Mouse (Mus musculus): ENCODE measurements around the gene Asb6. TPM values are rescaled to one million over a fixed set of nuclear protein-coding genes. Genes with fewer than 3 reads are reported as not detected.

Gene Asb6
- polyA plus RNA-seq, 1 experiment = 16.3 TPM

DNA sequence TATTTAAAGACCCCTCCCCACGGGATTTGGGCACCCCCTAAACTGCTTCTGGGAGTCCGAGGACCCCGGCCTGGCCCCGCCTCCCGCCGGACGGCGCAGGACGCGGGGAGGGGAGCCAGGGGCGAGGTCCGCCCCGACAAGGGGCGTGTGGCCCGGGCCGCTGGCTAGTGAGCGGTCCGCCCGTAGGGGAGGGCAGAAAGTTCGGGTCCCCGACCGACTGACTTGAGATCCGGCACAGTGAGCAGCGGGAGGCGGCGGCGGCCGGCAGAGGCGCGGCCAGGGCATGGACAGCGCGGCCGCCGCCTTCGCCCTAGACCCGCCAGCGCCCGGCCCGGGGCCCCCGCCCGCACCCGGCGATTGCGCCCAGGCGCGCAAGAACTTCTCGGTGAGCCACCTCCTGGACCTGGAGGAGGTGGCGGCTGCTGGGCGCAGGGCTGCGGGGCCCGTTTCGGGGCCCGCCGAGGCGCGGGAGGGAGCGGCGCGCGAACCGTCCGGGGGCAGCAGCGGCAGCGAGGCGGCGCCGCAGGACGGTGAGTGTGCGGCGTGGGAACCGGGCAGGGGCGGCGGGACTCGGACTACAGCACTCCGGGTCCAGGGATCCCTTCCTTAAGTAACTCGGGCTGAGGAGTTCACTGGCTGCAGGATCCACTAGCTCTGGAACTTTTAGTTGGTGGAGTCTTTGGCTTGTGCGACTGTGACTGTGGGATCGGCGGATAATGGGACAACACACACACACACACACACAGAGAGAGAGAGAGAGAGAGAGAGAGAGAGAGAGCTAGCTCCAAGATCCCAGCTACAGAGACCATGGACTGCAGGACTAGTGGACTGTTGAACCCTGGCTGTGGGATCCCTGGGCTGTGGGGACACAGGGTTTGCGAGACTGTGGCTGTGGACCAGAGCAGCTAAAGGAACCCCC lies 15.3 kb upstream of the Asb6 start:
- no peak overlapping the region for H3K4me3 ChIP-seq (replicated peaks)
- no peaks in the 10 kb centered on the region for H3K36me3 ChIP-seq (ENCODE audit: control insufficient read depth)
- no peaks in the 10 kb centered on the region for H3K4me1 ChIP-seq (ENCODE audit: control insufficient read depth)
- peaks cover 70% of the 10 kb centered on the region for H3K27me3 ChIP-seq (ENCODE audit: control insufficient read depth)
- no peak for TF ChIP-seq GATA1 (IDR thresholded peaks at IDR 0.05; ENCODE audit: low read length)
- no peak for TF ChIP-seq TAL1 (IDR thresholded peaks at IDR 0.05; ENCODE audit: low read length)
- no peaks in the 10 kb centered on the region for H3K9me3 ChIP-seq (ENCODE audit: control insufficient read depth, low read length)

- H3K36me3 ChIP-seq (ENCODE audit: control insufficient read depth) = no peaks in the 10 kb centered on the region
- no peak for TF ChIP-seq GATA1 (IDR thresholded peaks at IDR 0.05; ENCODE audit: low read length)
- no peak for TF ChIP-seq TAL1 (IDR thresholded peaks at IDR 0.05; ENCODE audit: low read length)
- H3K4me1 ChIP-seq (ENCODE audit: control insufficient read depth) = no peaks in the 10 kb centered on the region
- peaks cover 72% of the 10 kb centered on the region for H3K27me3 ChIP-seq (ENCODE audit: control insufficient read depth)
- H3K4me3 ChIP-seq (replicated peaks) = no peak overlapping the region
- H3K9me3 ChIP-seq (ENCODE audit: control insufficient read depth, low read length) = no peaks in the 10 kb centered on the region
Measured at GRCm38 (mm10) chr2:30842615-30843014, 12.5 kb upstream of the Asb6 start.

GRCm38 (mm10) chr2:30836238-30836990 lies 6.3 kb upstream of the Asb6 start:
- Histone ChIP-seq H3K36me3 (ENCODE audit: control insufficient read depth) (no peaks in the 10 kb centered on the region), H3K4me1 (ENCODE audit: control insufficient read depth) (peaks cover 22% of the 10 kb centered on the region), H3K27me3 (ENCODE audit: control insufficient read depth) (peaks cover 21% of the 10 kb centered on the region), H3K9me3 (ENCODE audit: control insufficient read depth, low read length) (no peaks in the 10 kb centered on the region), H3K4me3 (replicated peaks) (peak overlapping the region; percentile 33)
- no peak for TF ChIP-seq GATA1 (IDR thresholded peaks at IDR 0.05; ENCODE audit: low read length)
- TF ChIP-seq TAL1 (IDR thresholded peaks at IDR 0.05; ENCODE audit: low read length) = no peak

- peaks cover 26% of the 10 kb centered on the region for H3K4me1 ChIP-seq (ENCODE audit: control insufficient read depth)
- H3K9me3 ChIP-seq (ENCODE audit: control insufficient read depth, low read length) = no peaks in the 10 kb centered on the region
- TF ChIP-seq GATA1 (IDR thresholded peaks at IDR 0.05; ENCODE audit: low read length) (no peak), TAL1 (IDR thresholded peaks at IDR 0.05; ENCODE audit: low read length) (no peak)
- H3K36me3 ChIP-seq (ENCODE audit: control insufficient read depth) = no peaks in the 10 kb centered on the region
- H3K4me3 ChIP-seq (replicated peaks) = no peak within 1 kb of the TSS
- H3K27me3 ChIP-seq (ENCODE audit: control insufficient read depth) = peaks cover 15% of the 10 kb centered on the region
Measured at GRCm38 (mm10) chr2:30834373-30835022, 4.4 kb upstream of the Asb6 start, which contains the start of gene Prrx2. TSS of gene Prrx2 (plus strand) at chr2:30834972.

- Histone ChIP-seq H3K27me3 (ENCODE audit: control insufficient read depth) (peaks cover 13% of the 10 kb centered on the region), H3K4me3 (replicated peaks) (no peak overlapping the region), H3K36me3 (ENCODE audit: control insufficient read depth) (no peaks in the 10 kb centered on the region), H3K9me3 (ENCODE audit: control insufficient read depth, low read length) (no peaks in the 10 kb centered on the region), H3K4me1 (ENCODE audit: control insufficient read depth) (peaks cover 35% of the 10 kb centered on the region)
- TF ChIP-seq TAL1 (IDR thresholded peaks at IDR 0.05; ENCODE audit: low read length) = no peak
Measured at GRCm38 (mm10) chr2:30833644-30834043, 3.5 kb upstream of the Asb6 start.

GRCm38 (mm10) chr2:30829315-30829714 lies 818 bp downstream of the Asb6 start:
- H3K4me3 ChIP-seq (replicated peaks) = no peak overlapping the region
- H3K4me1 ChIP-seq (ENCODE audit: control insufficient read depth) = peaks cover 44% of the 10 kb centered on the region
- H3K9me3 ChIP-seq (ENCODE audit: control insufficient read depth, low read length) = no peaks in the 10 kb centered on the region
- peaks cover 29% of the 10 kb centered on the region for H3K36me3 ChIP-seq (ENCODE audit: control insufficient read depth)
- no peaks in the 10 kb centered on the region; the same call in 1 of the 2 replicates for H3K27me3 ChIP-seq (ENCODE audit: control insufficient read depth)
- no peak for TF ChIP-seq GATA1 (IDR thresholded peaks at IDR 0.05; ENCODE audit: low read length)
- no peak for TF ChIP-seq TAL1 (IDR thresholded peaks at IDR 0.05; ENCODE audit: low read length)

GRCm38 (mm10) chr2:30827749-30828475 lies 2.2 kb downstream of the Asb6 start:
- Histone ChIP-seq H3K4me1 (ENCODE audit: control insufficient read depth) (peaks cover 57% of the 10 kb centered on the region), H3K4me3 (replicated peaks) (peak overlapping the region; percentile 74), H3K36me3 (ENCODE audit: control insufficient read depth) (peaks cover 43% of the 10 kb centered on the region), H3K27me3 (ENCODE audit: control insufficient read depth) (no peaks in the 10 kb centered on the region; the same call in 1 of the 2 replicates), H3K9me3 (ENCODE audit: control insufficient read depth, low read length) (no peaks in the 10 kb centered on the region)
- TF ChIP-seq GATA1 (IDR thresholded peaks at IDR 0.05; ENCODE audit: low read length) (no peak), TAL1 (IDR thresholded peaks at IDR 0.05; ENCODE audit: low read length) (no peak)

Data from erythroblast, embryonic 14.5 days (primary cell).